Mouse (Mus musculus): ENCODE measurements around the gene Prkaa1. TPM values are rescaled to one million over a fixed set of nuclear protein-coding genes. Genes with fewer than 3 reads are reported as not detected.
A peak's percentile ranks its signal among the peaks of the same experiment; 100 is the strongest.

The Prkaa1 gene
- polyA plus RNA-seq, 2 experiments: 8.6 to 15.7 TPM

- Histone ChIP-seq H3K4me2 (ENCODE audit: low read depth) (peak within 1 kb of the TSS; percentile 93), H3K4me3 (ENCODE audit: insufficient read depth in 1 of 2, low read depth in 2 of 2, low read length in 2 of 2) (peak within 1 kb of the TSS; percentile 84 to 92), H3K27me3 (ENCODE audit: control insufficient read depth, insufficient read depth, low read length) (no peaks in the 10 kb centered on the region), H3K27ac (peak within 1 kb of the TSS; percentile 80), H3K9me3 (ENCODE audit: control insufficient read depth, low read length) (no peaks in the 10 kb centered on the region), H3K4me1 (replicated peaks; ENCODE audit: control insufficient read depth in 2 of 2, insufficient read depth in 2 of 2, low read length in 1 of 2) (peaks cover 27 to 35% of the 10 kb centered on the region in 2 experiments), H3K36me3 (replicated peaks; ENCODE audit: control insufficient read depth, insufficient read depth, low read depth) (peaks cover 43% of the 10 kb centered on the region), H3K9ac (replicated peaks) (peak within 1 kb of the TSS; percentile 92)
- ATAC-seq (ENCODE audit: insufficient read depth) (peak; percentile 95), DNase-seq (ENCODE audit: low read depth in 3 of 3, low spot score in 3 of 3) (peak; percentile 94 to 96 (median 95))
- under 1% methylated on average over 55 of the region's 55 CpGs for WGBS (ENCODE audit: insufficient replicate concordance)
- TF ChIP-seq EP300 (IDR thresholded peaks at IDR 0.05; ENCODE audit: low read depth) (no peak; the same call in 1 of the 2 replicates), CTCF (IDR thresholded peaks at IDR 0.05; ENCODE audit: low read depth) (peak; percentile 86)
These were observed 27.2 kb upstream of the Prkaa1 start, which contains the start of gene Rpl37 for GRCm38 (mm10) chr15:5116270-5117030. Rpl37 (plus strand) TSS chr15:5116645.

DNA sequence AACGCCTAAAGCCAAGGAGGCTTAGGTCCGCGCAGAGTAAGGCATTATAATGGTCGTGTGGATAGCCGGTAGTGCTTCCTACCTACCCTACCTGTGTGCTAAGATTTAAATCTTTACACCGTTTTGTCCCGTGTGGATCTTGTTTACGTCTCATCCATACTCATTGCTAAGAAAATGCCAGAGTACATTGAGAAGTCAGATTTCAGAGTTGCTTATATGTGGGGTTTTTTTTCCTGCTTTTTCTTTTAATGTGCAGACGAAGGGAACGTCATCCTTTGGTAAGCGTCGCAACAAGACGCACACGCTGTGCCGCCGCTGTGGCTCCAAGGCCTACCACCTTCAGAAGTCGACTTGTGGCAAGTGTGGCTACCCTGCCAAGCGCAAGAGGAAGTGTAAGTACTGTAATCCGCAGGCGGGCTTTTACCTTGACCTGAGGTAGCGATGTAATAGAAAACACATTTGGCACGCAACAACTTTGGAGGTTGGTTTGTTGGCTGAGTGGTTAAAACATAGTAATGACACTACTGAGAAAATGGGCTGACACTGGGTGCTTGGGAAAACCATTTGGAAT, 26.5 kb upstream of the Prkaa1 start:
- Histone ChIP-seq H3K9ac (replicated peaks) (peak overlapping the region; percentile 92), H3K27me3 (ENCODE audit: control insufficient read depth, insufficient read depth, low read length) (no peaks in the 10 kb centered on the region), H3K4me2 (ENCODE audit: low read depth) (peak overlapping the region; percentile 85), H3K36me3 (replicated peaks; ENCODE audit: control insufficient read depth, insufficient read depth, low read depth) (peaks cover 49% of the 10 kb centered on the region), H3K9me3 (ENCODE audit: control insufficient read depth, low read length) (no peaks in the 10 kb centered on the region), H3K4me1 (replicated peaks; ENCODE audit: control insufficient read depth in 2 of 2, insufficient read depth in 2 of 2, low read length in 1 of 2) (peaks cover 27 to 35% of the 10 kb centered on the region in 2 experiments), H3K4me3 (ENCODE audit: insufficient read depth in 1 of 2, low read depth in 2 of 2, low read length in 2 of 2) (peak overlapping the region; percentile 84 to 92), H3K27ac (peak overlapping the region; percentile 61)
- TF ChIP-seq EP300 (IDR thresholded peaks at IDR 0.05; ENCODE audit: low read depth) (no peak), CTCF (IDR thresholded peaks at IDR 0.05; ENCODE audit: low read depth) (no peak)
- ATAC-seq (ENCODE audit: insufficient read depth) (no peak), DNase-seq (ENCODE audit: low read depth in 3 of 3, low spot score in 3 of 3) (no peak)
- WGBS (ENCODE audit: insufficient replicate concordance): under 1% methylated on average over 22 of the region's 22 CpGs

- 64% methylated on average over 9 of the region's 9 CpGs for WGBS (ENCODE audit: insufficient replicate concordance)
- H3K4me2 ChIP-seq (ENCODE audit: low read depth): peak overlapping the region; percentile 85
- H3K9me3 ChIP-seq (ENCODE audit: control insufficient read depth, low read length): no peaks in the 10 kb centered on the region
- no peak for ATAC-seq (ENCODE audit: insufficient read depth)
- TF ChIP-seq EP300 (IDR thresholded peaks at IDR 0.05; ENCODE audit: low read depth) (no peak), CTCF (IDR thresholded peaks at IDR 0.05; ENCODE audit: low read depth) (no peak)
- no peaks in the 10 kb centered on the region for H3K27me3 ChIP-seq (ENCODE audit: control insufficient read depth, insufficient read depth, low read length)
- no peak overlapping the region for H3K27ac ChIP-seq
- 0 out of 2 replicates have a peak overlapping the region, but pooled peaks have one; percentile 19 for H3K9ac ChIP-seq (replicated peaks)
- peaks cover 14 to 20% of the 10 kb centered on the region in 2 experiments for H3K4me1 ChIP-seq (replicated peaks; ENCODE audit: control insufficient read depth in 2 of 2, insufficient read depth in 2 of 2, low read length in 1 of 2)
- H3K4me3 ChIP-seq (ENCODE audit: insufficient read depth in 1 of 2, low read depth in 2 of 2, low read length in 2 of 2): peak overlapping the region; percentile 52 to 92
- no peak for DNase-seq (ENCODE audit: low read depth in 3 of 3, low spot score in 3 of 3)
- peaks cover 56% of the 10 kb centered on the region for H3K36me3 ChIP-seq (replicated peaks; ENCODE audit: control insufficient read depth, insufficient read depth, low read depth)
These were observed 25.0 kb upstream of the Prkaa1 start for GRCm38 (mm10) chr15:5118626-5119025.

DNA sequence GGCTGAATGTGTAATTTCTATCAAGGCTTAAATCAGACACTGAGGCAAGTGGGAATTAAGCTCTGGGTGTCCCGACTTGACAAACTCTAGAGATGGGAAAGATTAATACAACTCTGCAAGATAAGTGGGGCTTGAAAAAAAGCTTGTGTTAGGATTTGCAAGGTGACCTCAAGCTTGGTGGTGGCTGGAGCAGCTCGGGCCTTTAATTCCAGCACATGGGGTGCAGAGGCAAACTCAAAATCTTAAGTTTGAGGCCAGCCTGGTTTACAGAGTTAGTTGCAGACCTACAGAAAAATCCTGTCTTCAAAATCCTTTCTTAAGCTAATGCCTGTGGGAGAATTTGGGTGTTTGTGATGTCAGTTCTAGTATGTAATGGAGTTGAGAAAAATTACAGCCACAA, 24.5 kb upstream of the Prkaa1 start:
- H3K4me2 ChIP-seq (ENCODE audit: low read depth): peak overlapping the region; percentile 85
- peaks cover 57% of the 10 kb centered on the region for H3K36me3 ChIP-seq (replicated peaks; ENCODE audit: control insufficient read depth, insufficient read depth, low read depth)
- ATAC-seq (ENCODE audit: insufficient read depth) (no peak), DNase-seq (ENCODE audit: low read depth in 3 of 3, low spot score in 3 of 3) (no peak)
- H3K9me3 ChIP-seq (ENCODE audit: control insufficient read depth, low read length): no peaks in the 10 kb centered on the region
- H3K27me3 ChIP-seq (ENCODE audit: control insufficient read depth, insufficient read depth, low read length): no peaks in the 10 kb centered on the region
- H3K4me1 ChIP-seq (replicated peaks; ENCODE audit: control insufficient read depth in 2 of 2, insufficient read depth in 2 of 2, low read length in 1 of 2): peaks cover 13 to 18% of the 10 kb centered on the region in 2 experiments
- TF ChIP-seq CTCF (IDR thresholded peaks at IDR 0.05; ENCODE audit: low read depth) (no peak), EP300 (IDR thresholded peaks at IDR 0.05; ENCODE audit: low read depth) (no peak)
- H3K4me3 ChIP-seq (ENCODE audit: insufficient read depth in 1 of 2, low read depth in 2 of 2, low read length in 2 of 2): no peak overlapping the region
- no peak overlapping the region for H3K27ac ChIP-seq
- WGBS (ENCODE audit: insufficient replicate concordance): 54% methylated on average over 2 of the region's 2 CpGs
- no peak overlapping the region for H3K9ac ChIP-seq (replicated peaks)

DNA sequence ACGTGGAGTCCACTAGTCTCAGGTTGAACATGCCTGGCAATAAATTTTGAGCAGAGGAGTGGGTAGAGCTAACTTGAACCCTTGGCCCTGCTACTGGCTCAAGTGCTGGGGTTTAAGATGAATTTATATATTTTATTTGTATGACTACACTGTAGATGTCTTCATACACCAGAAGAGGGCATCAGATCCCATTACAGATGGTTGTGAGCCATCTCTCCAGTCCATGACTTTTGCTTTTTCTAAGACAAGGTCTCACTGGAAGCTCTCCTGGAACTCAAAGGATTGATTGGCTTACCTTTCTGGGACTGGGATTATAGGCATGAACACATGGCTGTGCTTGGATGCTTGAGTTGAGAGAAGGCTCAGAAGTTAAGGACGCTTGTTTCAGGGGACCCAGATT, 24.0 kb upstream of the Prkaa1 start:
- Histone ChIP-seq H3K4me2 (ENCODE audit: low read depth) (no peak overlapping the region), H3K9ac (replicated peaks) (no peak overlapping the region), H3K4me3 (ENCODE audit: insufficient read depth in 1 of 2, low read depth in 2 of 2, low read length in 2 of 2) (no peak overlapping the region), H3K36me3 (replicated peaks; ENCODE audit: control insufficient read depth, insufficient read depth, low read depth) (peaks cover 62% of the 10 kb centered on the region), H3K9me3 (ENCODE audit: control insufficient read depth, low read length) (no peaks in the 10 kb centered on the region), H3K4me1 (replicated peaks; ENCODE audit: control insufficient read depth in 2 of 2, insufficient read depth in 2 of 2, low read length in 1 of 2) (peaks cover 8 to 13% of the 10 kb centered on the region in 2 experiments), H3K27ac (no peak overlapping the region), H3K27me3 (ENCODE audit: control insufficient read depth, insufficient read depth, low read length) (no peaks in the 10 kb centered on the region)
- TF ChIP-seq CTCF (IDR thresholded peaks at IDR 0.05; ENCODE audit: low read depth) (peak; percentile 25), EP300 (IDR thresholded peaks at IDR 0.05; ENCODE audit: low read depth) (no peak)
- WGBS (ENCODE audit: insufficient replicate concordance): 78% methylated on average over 2 of the region's 2 CpGs
- DNase-seq (ENCODE audit: low read depth in 3 of 3, low spot score in 3 of 3): no peak
- ATAC-seq (ENCODE audit: insufficient read depth): no peak

Measured in liver, embryonic 14.5 days (tissue).